Mouse (Mus musculus) adrenal gland, postnatal 36 days (tissue): Measurements from ENCODE around the gene Gsap. TPM values are rescaled to one million over a fixed set of nuclear protein-coding genes. Genes with fewer than 3 reads are reported as not detected.
"Not testable (repeated sequence)": the region's sequence is repeated elsewhere in the genome, so short reads cannot be mapped to it uniquely, and the experiment has no call there.

Experiments used
- DNase-seq, 2 experiments: peaks; one replicate each; pipeline ENCODE4 v3.0.0; 2021; ENCODE audit warnings: mixed read lengths in 1 of 2
- total RNA-seq, 2 experiments: library from RNA; stranded (reverse); gene quantifications; 2 replicates each; pipeline ENCODE4 v1.2.3; 2021

Gsap gene
- total RNA-seq, 2 experiments from 2014 or later: 4.4 TPM

DNA sequence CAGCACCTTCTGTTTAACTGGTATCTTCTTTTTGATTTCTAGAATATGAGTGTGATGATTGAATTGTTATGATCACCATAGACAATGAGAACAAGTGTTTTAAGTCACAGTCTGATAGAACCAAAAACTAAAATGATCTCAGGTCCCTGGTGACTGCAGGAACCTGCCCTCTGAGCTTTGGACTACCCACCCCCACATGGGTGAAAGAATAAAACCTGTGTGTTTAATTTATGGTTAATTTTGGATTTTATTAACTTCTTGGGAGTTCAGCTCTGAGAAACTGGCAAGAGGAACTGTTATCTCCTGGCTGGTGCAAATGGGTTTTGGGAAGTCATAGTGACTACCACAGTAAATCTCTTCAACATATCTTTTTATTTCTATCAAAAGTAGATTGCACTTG is 6.6 kb upstream of the Gsap start:
- DNase-seq: no peak

DNA sequence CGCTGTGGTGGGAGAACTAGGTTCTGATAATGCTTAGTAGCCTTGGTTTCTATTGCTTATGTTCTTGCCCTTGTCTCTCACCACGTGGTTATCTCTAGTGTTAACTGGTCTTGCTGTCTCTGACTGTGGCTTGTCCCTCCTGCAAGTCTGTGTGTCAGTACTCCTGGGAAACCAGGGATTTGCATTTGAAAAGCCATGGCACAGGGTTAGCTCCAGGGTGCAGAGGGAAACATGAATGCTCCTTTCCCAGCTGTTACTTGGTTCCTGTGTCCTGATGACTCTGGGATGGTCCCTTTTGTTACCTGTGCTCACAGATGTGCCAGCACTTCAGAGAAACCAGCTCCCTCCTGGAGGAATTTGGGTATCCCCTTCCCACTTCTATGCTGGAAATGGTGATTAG is 3.0 kb upstream of the Gsap start:
- DNase-seq: not testable (repeated sequence)

DNA sequence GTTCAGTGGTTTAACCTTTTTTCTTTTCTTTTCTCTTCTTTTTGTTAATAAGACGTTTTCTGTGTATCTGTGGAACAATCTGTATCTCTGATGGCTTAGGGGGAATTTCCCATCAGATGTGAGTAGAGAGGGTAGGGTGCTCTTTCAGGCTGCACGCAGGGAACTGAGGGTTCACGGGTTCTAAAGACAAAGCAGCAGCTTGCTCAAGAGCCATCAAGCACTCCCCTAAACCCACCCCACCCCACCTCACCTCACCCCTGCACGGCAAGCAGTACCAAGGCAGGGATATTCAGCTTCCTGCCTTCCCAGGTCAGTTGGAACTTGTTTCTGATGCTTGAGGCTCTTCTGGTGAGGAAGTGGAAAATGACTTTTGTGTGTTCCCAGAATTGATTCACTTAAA is 766 bp downstream of the Gsap start:
- no peak for DNase-seq

DNA sequence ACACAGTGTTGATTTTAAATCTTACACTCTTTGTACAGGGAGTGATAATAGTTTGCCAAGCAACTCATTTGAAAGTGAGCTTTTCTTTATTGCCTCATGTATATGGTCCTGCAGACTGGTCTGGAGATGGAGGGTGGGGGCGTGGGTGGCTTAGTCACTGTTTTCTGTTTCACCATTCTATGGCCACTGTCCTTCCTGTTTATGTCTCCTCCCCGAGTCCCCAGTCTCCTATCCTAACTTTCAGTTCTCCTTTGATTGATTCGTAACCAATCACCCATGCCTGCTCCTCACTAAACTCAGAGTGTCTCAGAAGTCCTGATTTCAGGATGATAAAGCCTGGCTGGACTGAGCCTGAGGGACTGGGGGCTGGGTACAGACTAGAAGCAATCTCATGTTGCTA is 2.4 kb downstream of the Gsap start:
- no peak for DNase-seq

DNA sequence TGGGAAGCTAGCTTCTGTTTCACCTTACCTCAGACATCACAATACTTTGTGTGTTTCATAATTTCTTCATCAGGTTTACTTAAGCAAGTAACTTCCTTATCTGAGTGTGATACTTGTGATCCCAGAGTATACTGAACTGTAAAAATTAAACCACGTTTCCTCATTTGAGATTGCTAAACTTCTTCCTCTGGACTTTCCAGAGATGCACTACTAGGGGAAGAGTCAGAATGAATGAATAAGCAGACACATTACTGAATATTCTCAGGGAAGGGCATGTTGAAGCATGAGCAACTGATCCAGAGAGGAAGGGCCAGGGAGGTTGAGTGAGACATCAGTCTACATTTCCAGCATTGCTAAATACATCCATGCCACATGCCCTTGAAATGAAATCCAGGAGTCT is 3.0 kb downstream of the Gsap start:
- no peak for DNase-seq

DNA sequence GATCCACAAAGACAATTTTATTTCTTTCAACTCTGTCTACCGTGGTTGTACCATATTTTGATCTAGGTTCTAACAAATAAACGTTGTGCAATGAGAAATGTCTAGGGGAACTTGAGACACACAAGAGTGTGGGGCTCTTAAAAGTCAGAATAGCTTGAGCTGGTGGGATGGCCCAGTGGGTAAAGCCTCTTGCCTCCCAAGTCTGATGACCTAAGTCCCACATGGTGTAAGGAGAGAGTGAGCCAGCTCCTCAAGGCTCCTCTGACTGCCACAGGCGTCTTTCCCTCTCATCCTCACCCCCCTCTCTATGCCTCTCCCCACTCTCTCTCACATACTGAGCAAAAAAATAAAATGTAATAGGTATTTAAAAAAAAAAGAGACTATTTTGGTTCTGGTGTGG is 3.4 kb downstream of the Gsap start:
- DNase-seq: no peak

DNA sequence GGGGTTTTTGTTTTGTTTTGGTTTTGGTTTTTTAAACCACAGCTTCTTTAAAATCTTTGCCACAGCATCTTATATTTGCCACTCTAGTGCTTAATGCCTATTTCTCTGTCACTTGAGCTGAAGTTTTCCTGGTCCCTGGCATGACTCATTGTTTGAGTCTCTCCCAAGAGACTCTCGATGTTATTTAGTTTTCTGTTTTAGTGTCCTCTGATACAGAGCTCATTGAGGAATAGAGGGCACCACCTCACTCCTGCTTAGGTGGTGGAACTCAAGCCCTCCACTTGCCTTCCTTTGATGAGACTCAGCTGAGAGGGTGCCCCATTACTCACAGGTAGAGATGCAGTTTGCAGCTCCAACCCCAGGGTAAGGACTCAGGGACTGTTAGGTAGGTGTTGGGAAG is 17.4 kb downstream of the Gsap start:
- DNase-seq: no peak

DNA sequence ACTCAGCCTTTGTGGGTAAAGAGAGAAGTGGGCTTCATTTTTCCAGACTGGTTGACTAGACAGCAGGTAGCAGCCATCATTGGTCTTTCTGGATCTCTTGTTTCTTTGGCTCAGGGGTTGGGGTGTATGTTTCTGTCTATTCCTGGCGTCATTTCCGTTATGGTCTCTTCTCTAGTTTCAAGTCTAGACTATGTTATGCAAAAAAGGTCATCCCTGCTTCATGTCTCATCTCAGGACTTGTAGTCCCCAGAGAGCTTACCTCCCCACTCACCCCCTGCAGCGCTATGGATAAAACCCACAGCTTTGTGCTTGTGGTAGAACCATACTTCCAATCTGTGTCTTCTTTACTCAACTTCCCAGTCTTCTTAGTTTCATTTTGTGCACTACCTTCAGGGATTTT is 18.1 kb downstream of the Gsap start:
- DNase-seq: no peak

DNA sequence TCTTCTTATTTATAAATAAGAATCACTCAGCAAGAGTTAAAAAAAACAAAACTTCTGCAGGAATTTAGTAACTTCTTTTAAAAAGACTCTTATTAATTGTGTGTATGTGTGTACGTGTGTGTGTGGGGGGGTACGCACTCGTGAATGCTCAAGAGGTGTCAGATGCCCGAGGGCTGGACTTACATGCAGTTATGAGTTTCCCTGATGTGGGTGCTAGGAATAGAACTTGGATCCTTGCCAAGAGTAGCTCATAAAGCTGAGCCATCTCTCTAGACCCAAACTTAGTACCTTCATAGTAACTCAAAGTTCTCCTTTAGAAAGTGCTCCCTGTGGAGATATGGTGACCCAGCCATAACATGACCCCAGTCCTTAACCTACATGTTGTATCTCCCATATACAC is 20.0 kb downstream of the Gsap start:
- DNase-seq: no peak

DNA sequence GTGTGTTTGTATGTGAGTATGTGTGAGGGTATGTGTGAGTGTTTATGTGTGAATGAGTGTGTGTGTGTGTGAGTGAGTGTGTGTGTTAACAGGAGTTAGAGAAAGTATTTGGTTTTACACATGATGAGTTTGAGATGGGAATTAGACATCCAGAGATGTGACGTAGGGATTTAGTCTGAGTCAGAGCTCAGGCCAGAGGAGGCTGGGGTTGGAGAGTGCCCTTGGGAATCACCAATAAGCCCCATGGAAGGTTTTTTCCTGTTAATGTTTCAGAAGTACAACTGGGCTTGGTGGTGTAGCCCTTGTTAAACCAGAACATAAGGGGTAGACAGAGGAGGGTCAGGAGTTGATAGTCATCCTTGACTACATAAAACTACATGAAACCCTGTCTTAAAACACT is 25.4 kb downstream of the Gsap start:
- no peak for DNase-seq

DNA sequence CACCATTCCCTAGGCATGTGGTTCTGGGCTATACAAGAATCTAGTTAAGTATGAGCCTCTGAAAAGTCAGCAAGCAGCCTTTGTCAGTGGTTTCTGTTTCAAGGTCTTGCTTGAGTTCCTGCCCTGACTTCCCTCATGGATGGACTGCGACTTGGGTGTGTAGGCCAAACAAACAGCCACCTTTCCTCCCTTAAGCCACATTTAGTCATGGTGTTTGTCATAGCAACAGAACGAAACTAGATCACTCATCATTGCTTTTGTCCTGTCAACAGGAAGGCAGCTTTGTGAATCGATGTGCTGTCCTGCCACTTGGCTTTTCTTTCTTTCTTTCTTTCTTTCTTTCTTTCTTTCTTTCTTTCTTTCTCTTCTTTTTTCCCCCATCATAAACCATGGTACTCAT is 26.9 kb downstream of the Gsap start:
- no peak for DNase-seq

DNA sequence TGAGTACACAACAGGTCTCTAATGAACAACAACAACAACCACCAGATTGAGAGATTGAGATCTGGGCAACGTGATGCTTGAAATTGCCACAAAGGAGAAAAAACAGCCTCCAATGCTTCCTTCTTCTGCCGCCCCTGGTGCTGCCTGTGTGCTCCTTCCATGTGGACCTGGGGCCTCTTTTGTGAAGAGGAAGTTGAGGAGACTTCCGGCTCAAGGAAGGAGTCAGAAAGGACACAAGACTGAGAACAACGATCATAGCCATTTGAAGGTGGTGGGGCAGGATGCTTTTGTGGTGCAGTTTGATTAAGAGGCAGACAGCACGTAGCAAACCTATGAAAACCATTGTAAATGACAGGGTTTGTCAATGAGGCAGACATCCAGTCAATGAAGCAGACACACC is 27.7 kb downstream of the Gsap start:
- DNase-seq: no peak

DNA sequence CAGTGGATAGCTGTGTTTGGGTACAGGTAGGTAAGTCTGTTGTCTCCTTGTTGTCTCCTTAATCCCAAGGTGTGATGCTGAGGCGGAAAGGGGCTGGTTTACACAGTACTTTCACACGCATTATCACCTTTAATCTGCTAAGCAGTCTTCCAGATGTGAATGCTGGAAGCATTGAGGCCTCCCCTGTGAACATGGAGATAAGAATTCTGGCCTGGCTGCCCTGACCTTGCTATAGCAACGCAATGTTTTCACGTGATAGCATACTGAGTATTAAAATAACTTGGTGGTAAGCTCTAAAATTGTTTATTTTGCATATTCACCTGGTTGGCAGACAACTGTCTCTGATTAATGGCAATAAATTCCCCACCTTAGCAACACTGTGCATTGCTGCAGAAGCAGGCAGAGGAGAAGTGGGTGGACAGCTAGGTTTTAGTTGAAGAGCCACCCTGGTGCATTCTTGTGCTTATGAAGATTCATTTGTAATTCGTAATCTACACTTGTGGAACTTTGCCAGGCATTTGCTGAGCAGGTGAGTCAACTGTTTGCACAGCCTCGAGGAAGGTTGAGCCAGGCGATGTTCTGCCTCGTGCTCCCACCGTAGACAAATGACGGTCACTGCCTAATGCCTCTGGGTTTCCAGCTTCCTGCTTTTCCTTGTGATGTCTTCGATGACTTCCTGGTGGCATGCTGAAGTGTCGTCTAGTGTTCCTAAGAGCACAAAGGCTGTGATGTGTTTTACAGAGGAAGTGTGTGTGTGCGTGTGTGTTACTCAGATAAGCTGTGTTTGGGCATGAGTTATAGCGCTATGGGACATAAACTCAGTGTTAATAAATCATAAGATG is 31.6 kb downstream of the Gsap start:
- DNase-seq: no peak

DNA sequence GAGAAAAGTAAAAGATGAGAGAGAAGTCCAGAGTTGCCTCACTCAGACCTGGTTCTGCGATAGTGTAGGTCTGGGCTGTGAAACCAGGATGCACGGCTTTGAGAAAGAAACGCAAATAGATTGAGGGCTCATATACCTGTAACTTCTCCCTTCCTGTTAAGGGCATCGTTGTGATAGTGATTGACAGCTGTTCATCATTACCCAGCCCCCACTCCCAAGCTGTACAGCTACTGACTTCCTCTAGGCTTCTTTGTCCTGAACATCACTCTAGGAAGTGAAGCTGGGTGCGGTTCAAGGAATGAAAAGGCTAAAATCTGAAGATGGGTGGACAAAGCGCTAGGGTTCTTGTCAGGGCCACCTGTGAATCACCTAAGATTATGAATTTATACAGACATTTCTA is 46.8 kb downstream of the Gsap start:
- no peak for DNase-seq

DNA sequence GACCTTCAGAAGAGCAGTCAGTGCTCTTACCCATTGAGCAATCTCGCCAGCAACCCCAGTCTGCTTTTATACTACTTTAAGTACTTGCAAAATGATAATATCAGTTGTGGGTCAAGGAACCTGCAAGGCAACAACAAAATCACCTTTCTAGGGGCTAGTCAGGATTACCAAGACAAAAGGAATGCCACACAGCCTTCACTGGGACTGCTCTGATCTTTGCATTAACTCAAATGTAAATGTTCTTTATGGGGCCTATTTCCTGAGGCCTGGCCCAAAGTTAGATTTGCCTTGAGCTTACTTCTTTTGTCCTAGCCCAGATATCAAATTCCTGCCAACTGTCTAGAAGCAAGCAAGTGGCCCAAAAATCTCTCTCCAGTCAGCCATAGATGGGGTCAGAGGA is 58.5 kb downstream of the Gsap start:
- no peak for DNase-seq

DNA sequence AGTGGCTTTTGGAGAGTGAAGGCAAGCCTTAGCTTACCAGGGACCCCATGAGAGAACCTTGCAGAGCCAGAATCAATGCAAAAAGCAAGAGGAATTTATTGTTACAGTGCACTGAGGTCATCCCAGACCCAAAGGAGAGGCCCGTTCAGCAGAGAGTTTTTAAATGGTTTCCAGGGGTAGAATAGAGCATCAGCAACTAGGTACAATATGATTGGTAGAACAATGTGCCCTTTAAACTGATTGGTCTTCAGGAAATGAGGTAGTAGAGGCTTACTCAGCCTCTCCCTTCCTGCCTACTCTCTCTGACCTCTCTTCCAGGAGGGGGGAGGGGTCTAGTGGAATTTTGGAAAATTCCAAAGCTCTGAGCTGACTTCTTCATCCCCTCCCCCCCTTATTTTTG is 59.2 kb downstream of the Gsap start:
- DNase-seq: no peak

DNA sequence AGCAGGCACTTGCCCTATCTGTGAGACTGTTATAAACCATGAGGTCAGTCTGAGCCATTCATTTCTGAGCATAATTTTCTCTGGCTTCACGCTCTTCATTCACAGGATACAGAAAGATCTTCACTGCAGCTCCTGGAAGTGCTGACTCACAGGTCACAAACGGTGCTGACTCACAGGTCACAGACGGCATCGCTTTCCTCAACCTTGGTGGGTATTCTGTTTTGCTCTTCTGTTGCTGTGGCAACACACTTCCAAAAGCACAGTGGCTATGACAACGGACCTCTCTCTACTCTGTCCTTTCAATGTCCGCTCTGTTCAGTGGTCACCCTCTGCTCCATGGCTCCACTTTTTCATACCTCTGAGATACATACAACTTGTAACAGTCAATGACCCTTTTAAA is 60.7 kb downstream of the Gsap start:
- DNase-seq: peak; percentile 66 to 67

DNA sequence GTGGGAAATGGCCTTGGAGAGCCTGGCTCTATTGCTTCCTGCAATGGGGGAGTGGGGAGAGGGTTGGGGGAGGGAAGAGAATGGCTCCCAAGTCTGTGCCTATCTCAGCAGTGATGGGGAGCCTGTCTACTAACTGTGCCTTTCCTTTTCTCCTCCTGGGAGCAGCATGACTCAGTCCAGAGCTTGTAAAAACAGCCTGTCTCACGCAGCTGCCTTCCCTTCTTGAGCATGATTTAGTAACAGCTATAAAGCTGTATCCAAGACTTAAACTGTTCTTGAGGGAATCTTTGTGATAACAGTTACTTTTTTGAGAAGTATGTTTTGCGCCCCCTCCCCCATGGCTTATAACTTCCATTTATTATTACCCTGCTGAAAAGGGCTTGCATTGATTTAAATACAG is 61.9 kb downstream of the Gsap start:
- DNase-seq: no peak

DNA sequence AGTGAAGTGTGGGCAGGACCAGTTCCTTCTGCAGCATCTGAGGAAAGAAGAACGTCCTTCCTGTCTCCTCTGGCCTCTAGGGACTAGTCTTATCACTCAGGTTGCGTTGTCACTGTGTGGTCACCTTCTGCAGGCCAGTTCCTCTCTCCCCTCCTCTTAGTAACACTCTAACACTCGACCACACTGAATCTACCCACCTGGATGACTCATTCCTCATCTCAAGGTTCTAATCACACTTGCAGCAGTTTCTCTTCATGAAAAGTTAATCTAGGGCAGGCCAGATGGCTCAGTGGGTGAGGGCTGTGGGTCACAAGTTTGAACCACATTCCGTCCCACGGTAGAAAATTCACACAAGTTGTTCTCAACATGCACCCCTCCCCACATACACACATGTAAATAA is 62.8 kb downstream of the Gsap start:
- DNase-seq: no peak

DNA sequence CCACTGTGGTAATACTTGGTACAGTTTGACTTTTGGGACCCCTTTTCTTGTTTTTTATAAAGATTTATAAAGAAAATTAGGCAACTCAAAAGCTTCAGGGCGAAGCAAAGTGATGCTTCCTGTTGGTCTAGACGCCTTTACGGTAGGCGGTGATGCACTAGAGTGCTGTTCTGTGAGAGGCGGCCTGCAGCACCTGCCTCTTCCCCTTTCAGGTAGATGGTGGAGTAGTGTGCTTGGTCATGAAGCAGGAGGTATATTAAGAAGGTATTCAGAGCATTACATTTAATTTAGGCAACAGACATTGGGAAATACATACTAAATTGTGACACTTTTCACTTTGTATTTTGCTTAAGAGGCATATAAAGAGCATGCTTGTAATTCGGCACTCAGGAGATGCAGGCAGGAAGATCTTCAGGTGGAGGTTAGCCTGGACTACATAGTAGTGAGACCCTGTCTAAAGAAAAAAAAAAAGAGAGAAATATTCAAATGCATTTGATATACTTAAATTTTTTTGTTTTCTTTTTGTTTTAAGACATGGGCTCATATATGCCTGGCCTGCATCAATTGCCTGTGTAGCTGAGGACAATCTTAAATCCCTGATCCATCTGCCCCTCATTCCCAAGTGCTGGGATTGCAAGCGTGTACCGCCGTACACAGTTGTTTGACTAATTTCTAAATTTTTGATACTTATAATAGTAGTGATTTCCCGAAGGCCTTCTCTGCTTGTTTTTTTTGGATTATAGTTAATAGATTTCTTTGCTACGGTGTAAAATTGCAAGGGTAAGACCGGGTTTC is 68.9 kb downstream of the Gsap start:
- DNase-seq: no peak

DNA sequence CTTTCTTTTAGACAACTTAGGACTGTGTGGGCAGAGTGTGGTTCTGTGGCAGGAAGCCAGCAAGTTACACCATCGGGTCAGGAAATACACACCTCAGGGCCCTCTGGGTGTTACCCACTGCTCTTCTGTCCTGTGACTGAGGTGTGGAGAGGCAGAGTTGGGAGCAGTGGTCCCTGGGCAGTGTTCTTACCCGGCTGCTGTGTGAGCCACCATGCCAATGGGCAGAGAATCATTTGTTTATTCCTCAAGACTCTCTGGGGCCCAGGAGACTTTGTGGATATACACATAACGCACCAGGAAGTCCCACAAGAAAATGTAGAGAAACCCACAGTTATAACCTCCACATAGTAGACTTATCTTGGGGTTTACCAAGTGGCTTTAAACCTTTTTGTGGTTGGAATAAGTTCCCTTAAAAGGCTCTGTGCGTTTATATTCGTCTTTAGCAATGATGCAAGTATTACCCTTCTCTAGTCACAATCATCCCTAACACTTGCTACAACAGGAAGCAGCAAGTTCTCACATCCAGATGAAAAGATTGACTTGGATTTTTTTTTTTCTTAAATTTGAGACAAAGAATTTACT is 69.6 kb downstream of the Gsap start:
- DNase-seq: no peak

DNA sequence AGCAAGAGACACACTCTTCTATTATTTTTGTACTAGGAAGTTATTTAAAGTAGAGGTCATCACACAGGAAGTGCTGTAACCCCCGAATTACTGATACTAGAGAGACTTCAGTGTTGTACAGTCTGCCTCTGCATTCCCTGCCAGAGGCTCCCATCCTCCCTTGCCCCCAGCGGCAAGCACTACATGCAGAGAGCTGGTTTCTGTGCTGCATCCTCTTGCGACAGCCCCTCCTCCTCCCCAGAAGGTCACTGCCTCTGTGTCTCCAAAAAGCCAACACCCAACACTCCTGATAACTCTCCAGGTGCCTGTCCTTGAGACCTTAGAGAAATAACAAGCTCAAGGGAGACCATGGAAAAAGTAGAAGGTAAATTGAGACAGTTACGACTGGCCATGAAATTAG is 71.1 kb downstream of the Gsap start:
- no peak for DNase-seq

DNA sequence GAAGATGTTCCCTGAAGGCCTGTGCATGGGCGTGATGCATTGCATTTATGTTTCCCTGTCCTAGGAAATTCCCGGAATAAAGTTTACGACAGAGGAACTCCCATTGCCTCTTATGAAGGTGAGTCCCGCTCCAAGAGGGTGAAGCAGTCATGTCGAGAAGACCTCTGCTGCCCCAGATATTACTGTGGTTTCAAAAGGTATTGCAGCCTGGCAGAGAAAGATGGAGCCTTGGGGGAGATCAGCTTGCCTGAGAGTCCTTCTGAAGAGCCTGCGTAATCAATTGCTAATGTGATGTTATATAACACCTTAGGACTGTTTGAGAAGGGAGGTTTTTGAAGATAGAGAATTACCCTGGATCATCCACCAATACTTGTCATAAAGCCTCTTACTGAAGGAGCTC is 71.8 kb downstream of the Gsap start:
- no peak for DNase-seq

DNA sequence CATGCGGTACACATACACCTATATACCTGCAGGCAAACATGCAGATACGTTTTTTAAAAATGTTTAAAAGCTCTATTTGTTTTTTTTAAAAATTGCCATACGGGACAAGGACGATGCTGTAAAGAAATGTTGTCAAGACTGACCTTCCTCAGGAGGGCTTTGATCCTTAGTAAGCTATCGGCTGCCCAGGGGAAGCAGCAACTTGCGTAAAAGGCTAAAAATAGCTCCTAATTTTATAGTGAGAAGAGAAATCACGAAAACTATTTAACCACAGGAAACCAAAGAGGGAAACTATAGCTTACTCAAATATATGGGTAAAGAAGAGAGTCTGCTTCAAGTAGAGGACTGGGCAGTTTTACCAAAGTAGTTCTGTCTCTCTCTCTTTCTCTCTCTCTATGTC is 74.7 kb downstream of the Gsap start:
- DNase-seq: no peak
